Mouse (Mus musculus) mesoderm, embryonic 11.5 days (tissue): ENCODE results near the gene Galnt6.

Experiments used
- DNase-seq: peaks from one replicate; pipeline ENCODE4 v3.0.0-alpha.2; 2012; ENCODE audit warnings: low read depth, low spot score

Gene Galnt6

DNA sequence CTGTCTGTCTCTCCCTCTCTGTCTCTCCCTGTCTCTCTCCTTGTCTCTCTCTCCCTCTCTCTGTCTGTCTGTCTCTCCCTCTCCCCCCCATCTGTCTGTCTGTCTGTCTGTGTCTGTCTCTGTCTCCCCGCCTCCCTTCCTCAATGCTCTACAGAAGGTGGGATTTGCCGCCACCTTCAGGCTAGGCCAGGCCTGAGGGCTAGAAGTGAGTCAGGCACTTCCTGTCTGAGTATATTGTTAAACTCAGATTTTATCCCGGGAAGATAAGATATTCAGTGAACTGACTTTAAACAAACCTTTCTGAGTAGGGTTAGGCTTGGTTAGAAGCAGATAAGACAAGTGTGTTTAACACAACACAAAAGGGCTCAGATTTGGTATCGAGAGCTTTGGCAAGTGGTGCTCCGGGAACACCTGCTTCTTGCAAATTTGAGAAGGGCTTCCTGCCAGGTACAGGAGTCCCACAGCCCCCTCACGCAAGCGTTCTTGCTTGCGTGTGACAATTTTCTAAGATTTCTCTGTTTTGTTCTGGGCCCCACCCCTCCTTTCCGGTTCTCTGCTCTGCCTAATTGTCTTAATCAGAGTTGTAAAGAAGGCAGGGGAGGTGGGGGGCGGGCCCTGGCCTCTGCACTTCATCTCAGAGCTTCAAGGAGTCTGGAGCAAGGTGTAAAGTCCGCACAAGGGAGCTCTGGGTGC, 25.8 kb upstream of the Galnt6 start:
- DNase-seq: no peak

DNA sequence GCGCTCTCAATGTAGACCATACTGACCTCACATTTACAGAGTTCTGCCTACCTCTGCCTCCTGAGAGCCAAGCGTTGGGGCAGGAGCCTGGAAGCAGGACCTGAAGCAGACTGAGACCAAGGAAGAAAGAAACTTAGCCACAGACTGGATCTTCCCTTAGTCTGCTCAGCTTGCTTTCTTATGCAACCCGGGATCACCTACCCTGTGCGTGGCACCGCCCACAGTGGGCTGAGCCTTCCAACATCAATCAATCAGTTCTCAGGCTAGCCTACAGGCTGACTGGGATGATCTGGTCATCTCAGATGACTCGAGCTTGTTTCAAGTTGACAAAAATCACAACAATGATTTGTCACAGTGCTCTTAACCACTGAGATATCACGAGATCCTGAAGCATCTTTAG, 24.9 kb upstream of the Galnt6 start:
- DNase-seq: no peak

DNA sequence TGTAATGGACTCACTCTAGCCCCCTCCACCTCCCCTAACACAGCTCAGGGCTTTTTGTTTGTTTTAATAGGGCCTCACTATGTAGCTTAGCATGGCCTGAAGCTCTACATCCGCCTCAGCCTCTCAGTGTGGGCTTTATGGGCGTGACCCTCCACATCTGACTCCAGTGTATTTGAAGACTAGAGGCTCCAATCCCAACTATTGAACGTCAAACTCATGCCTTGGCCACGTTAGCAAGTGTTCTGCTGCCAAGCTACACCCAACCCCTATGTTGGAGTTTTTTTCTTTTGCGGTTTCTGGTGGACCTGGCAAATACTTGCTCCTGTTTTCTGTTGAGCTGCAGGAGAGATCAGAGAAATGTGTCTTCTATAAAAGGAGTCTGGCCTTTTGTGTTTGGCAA, 23.9 kb upstream of the Galnt6 start:
- DNase-seq: no peak

DNA sequence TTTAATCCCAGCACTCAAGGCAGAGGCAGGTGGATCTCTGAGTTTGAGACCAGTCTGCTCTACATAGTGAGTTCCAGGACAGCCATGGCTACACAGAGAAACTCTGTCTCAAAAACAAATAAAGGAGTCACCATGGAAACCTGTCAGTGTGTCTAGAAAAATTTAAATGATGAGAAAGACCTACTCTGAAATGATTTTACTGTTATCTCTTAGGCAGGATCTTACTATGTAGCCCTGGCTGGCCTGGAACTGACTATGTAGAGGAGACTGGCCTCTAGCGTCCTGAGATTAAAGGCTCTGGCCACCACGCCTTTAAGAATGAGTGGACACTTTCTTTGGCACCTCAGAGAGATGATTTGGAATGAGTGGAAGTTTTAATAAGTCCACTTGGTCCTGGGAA, 23.3 kb upstream of the Galnt6 start:
- no peak for DNase-seq

DNA sequence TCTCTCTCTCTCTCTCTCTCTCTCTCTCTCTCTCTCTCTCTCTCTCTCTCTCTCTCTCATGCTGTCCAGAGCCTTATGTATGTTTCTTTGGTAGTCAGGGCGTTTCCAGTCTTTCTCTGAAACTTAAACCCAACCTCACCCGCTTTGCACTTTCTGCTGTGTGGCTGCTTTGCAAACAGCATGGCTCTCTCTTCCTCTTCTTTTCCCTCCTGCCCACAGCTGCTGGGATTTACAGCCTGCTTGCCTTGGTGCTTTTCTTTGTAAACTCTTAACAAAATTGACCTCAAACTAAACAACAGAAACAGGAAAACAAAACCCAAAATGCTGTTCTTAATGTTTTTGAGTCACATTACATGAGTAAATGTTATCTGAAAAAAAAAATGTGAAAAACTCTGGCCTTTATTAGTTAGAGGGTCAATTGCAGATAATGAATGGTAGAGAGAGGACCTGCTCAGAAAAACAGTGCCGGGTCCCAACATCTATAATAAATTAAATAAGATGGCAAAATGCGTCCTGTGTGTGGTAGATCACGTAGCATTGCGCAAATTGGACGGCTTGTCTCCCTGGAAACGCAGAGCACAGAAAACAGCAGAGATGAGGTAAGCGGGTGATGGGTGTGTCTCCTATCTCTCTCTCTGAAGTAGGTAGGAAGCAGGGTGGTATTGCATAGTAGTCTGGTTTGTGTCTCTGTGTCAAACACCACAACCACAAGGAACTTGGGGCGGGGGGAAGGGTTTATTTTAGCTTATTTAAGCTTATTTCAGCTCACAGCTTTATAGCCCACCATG, 20.8 kb upstream of the Galnt6 start:
- no peak for DNase-seq

DNA sequence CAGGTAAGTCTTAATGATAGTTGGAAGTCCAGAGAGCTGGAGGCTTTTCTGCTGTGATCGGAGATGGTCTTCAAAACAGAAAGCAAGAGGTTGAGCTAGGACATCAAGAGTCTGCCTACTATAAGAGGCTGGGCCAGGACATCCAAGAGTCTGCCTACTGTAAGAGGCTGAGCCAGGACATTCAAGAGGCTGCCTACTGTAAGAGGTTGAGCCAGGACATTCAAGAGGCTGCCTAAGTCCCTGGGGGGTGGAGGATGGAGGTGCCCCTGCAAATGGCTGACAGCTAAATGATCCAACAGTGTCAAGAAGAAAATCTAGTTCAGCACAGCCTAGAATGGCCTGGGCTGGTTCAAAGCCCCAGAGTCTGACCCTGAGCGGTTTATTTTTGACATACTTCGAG, 19.4 kb upstream of the Galnt6 start:
- DNase-seq: no peak

GRCm38 (mm10) chr15:100747121-100747963, 18.2 kb upstream of the Galnt6 start:
- peak; percentile 45 for DNase-seq

DNA sequence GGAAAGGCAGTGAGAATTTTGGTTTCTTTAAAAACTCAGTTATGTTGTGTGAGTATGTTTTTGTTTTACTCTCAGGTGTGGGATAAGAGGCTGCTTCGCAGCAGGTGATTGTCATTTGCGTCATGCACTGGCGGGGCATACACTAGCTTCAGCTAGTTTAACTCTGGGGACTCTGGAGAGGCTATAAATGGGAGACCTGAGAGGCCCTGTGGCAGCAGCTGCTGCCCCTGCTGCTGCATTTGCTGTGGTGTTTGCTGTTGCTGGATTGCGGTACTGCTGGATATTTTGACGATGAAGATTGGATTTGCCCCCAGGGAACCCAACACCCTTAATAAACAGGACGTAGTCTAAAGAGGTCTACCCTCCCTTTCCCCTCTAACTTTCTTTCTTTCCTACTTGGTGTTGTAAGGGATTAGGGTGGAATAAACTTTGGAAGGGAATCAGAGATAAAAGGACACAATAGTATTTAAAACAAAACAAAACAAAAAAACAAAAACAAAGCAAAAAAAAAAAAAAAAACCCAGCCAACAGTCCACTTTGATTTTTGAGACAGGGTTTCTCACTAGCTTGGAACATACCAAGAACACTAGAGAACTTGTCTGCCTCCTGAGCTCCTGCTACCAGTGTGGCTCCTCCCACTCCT, 17.4 kb upstream of the Galnt6 start:
- DNase-seq: no peak

- DNase-seq: no peak
Observed at GRCm38 (mm10) chr15:100743238-100743637, 14.1 kb upstream of the Galnt6 start.

DNA sequence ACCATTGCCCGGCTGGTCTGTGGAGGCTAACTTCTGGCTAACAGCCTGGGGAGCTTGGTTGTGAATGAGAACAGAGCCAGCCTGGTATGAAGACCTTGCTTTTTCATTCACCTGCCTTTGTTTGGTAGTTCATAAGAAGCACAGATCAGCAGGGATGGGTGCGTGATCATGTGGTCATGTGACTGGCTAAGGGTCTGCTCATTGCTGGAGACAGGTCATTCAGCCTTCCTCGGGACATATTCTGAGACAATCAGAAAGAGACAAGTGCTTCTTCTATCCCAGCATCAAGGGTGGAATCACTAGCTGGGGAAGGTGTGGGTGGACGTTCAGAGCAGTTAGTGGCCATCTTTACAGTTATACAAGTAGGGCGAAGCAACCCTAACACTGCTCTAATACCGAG, 10.3 kb upstream of the Galnt6 start:
- no peak for DNase-seq

- no peak for DNase-seq
Observed at GRCm38 (mm10) chr15:100738351-100738781, 9.2 kb upstream of the Galnt6 start.

- DNase-seq: no peak
Observed at GRCm38 (mm10) chr15:100737667-100738066, 8.5 kb upstream of the Galnt6 start.

- DNase-seq: no peak
Observed at GRCm38 (mm10) chr15:100735953-100736300, 6.8 kb upstream of the Galnt6 start.

DNA sequence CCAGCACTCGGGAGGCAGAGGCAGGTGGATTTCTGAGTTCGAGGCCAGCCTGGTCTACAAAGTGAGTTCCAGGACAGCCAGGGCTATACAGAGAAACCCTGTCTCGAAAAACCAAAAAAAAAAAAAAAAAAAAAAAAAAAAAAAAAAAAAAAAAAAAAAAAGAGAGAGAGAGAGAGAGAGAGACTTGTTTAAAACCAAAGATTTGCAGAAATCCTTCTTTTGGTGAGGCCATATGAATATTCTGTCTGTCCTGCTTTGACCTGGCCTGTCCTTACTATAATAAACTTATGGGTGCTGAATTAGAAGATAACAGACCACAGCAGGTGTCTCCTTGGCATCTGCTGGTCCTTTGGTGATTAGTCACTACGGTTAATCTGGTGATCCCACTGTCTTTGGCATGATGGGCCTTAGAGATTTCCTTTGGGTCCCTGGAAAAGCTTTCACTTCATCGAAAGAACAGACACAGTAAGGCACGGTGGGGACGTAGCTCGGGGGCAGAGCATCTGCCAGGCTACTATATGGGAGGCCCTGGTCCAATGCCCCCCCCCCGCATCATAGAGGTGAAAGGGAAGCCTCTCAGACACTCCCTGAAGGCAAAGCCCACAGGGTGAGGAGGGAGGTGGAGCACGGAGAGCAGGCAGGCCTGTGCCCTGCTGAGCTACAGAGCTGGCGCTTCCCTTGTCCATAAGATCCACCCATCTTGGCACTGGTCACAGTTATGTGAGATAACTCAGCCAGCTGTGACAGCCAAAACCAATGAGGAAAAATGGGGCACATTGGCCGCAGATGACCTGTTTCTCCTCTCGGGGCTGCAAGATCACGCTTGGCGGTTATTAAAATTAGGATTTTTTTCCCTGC, 6.1 kb upstream of the Galnt6 start:
- DNase-seq: no peak

GRCm38 (mm10) chr15:100732580-100732979, 3.4 kb upstream of the Galnt6 start:
- DNase-seq: no peak

DNA sequence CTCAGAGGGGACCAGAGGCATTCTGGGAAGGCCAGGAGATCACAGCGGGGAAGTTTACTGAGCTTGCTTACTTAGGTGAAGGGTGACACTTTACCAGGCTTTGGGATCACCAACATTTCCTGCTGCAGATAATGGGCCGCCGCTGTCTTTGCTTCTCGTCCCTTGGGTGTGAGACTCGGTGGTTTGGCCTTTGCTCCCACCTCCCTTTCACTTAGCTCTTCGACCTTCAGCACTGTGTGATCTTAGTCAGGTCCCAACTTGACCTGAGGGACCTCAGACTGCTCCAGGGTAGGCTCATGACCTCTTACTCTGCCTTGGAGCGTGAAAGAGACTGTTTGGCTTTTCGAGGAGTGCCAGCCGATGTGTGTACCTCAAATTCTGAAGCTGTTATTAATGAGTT, 1.9 kb upstream of the Galnt6 start:
- DNase-seq: no peak

- no peak for DNase-seq
Observed at GRCm38 (mm10) chr15:100728586-100728985, 590 bp downstream of the Galnt6 start.

DNA sequence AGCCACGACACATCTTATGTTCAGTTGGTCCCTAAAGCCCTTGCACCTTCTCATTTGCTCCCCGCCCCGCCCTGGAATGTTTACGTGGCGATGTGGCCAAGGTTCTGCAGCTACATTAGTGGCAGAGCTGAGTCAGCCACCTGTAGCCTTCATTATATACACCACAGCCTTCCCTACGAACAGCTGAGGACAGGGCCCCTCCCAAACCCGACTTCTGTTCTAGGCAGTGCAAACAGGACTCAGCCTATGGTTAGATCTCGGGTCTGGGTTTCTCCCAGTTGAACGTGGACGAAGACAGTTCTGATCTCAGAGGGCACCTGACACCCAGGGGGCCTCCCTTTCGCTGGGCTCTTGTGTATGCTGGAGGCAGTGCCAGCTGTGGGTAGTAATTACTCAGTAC, 1.3 kb downstream of the Galnt6 start:
- DNase-seq: no peak

GRCm38 (mm10) chr15:100726721-100727120, 2.5 kb downstream of the Galnt6 start:
- no peak for DNase-seq

GRCm38 (mm10) chr15:100723505-100723904, 5.7 kb downstream of the Galnt6 start:
- no peak for DNase-seq

- DNase-seq: no peak
Observed at GRCm38 (mm10) chr15:100722564-100722963, 6.6 kb downstream of the Galnt6 start.
